Mouse (Mus musculus) kidney, embryonic 16.5 days (tissue): ENCODE results near the gene Cdh10. TPM values are rescaled to one million over a fixed set of nuclear protein-coding genes. Genes with fewer than 3 reads are reported as not detected.

Source experiments
- ATAC-seq: fragments of 200-750 bp; cut with Nextera tagmentation; 2 replicates; pipeline ENCODE4 v1.8.0; 2017; ENCODE audit warnings: moderate TSS enrichment; ENCODE audit not compliant: low FRiP score, low TSS enrichment
- H3K27ac ChIP-seq: fragments of 300-500 bp; sonication (generic); 2 replicates; pipeline ENCODE4 v1.5.1; 2014; ENCODE audit warnings: low read length
- H3K27me3 ChIP-seq: fragments of 300-500 bp; sonication (generic); 2 replicates; pipeline ENCODE4 v1.6.1; 2014; ENCODE audit warnings: low read length, control low read depth, mixed read lengths; ENCODE audit not compliant: insufficient read depth
- H3K36me3 ChIP-seq: fragments of 300-500 bp; sonication (generic); 2 replicates; pipeline ENCODE4 v1.6.1; 2014; ENCODE audit warnings: low read length, control low read depth, mixed read lengths; ENCODE audit not compliant: insufficient read depth
- H3K4me1 ChIP-seq: fragments of 300-500 bp; sonication (generic); 2 replicates; pipeline ENCODE4 v1.6.1; 2014; ENCODE audit warnings: low read length, control low read depth, mixed read lengths; ENCODE audit not compliant: insufficient read depth
- H3K4me2 ChIP-seq: fragments of 300-500 bp; sonication (generic); replicated peaks from 2 replicates; pipeline ENCODE4 v1.6.1; 2014; ENCODE audit warnings: low read depth, low read length
- H3K4me3 ChIP-seq: fragments of 300-500 bp; sonication (generic); 2 replicates; pipeline ENCODE4 v1.5.1; 2014; ENCODE audit warnings: mild to moderate bottlenecking, low read length
- H3K9ac ChIP-seq: fragments of 300-500 bp; sonication (generic); replicated peaks from 2 replicates; pipeline ENCODE4 v1.6.1; 2014; ENCODE audit warnings: low read length
- H3K9me3 ChIP-seq: fragments of 300-500 bp; sonication (generic); 2 replicates; pipeline ENCODE4 v1.6.1; 2016; ENCODE audit warnings: low read length, control low read depth
- WGBS: fragments of 180-500 bp; shearing (Covaris S2); extraction: QIAGEN DNeasy Blood & Tissue Kit; methylation state at CpG from one replicate; pipeline ENCODE4 v1.1.7; 2014; 5-methylcytosine and 5-hydroxymethylcytosine counted together
- polyA plus RNA-seq: library from polyadenylated mRNA; unstranded; fragments of >200 nt; fragmentation: Nextera tagmentation; extraction: Ambion mirVana; gene quantifications from 2 replicates; pipeline ENCODE4 v1.2.1, GENCODE M21; 2015

Cdh10 gene
- polyA plus RNA-seq, 1 experiment from 2014 or later = 0.49 TPM

GRCm38 (mm10) chr15:18925392-18926117 lies 106.8 kb downstream of the Cdh10 start:
- Histone ChIP-seq H3K4me3 (no peak overlapping the region), H3K4me2 (no peak overlapping the region), H3K27me3 (no peaks in the 10 kb centered on the region), H3K9ac (no peak overlapping the region), H3K36me3 (no peaks in the 10 kb centered on the region), H3K9me3 (no peaks in the 10 kb centered on the region), H3K4me1 (no peaks in the 10 kb centered on the region), H3K27ac (no peak overlapping the region)
- 80% methylated on average over 1 of the region's 1 CpGs for WGBS
- no peak for ATAC-seq

DNA sequence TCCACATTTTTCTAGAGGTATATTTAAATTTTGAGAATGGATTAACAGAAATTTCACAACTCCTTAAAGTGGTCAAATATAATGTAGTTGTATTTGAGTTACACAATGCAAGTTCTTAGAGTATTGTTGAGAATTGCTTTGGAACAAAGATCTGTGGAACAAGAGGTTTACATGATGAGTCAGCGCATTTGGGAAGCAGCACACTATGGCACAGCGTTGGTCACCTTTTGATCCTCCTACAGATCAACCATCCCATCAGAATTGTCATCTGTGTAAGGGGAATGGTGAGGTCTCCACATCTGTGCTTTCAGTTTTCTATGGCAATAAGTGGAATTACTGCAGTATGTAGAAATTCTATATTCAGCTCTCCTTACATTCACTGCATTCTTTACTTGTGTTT lies 108.2 kb downstream of the Cdh10 start:
- H3K9ac ChIP-seq = no peak overlapping the region
- no peak overlapping the region for H3K4me2 ChIP-seq
- no peaks in the 10 kb centered on the region for H3K9me3 ChIP-seq
- no peaks in the 10 kb centered on the region for H3K4me1 ChIP-seq
- no peak for ATAC-seq
- no peaks in the 10 kb centered on the region for H3K27me3 ChIP-seq
- 92% methylated on average over 2 of the region's 2 CpGs for WGBS
- no peak overlapping the region for H3K27ac ChIP-seq
- H3K4me3 ChIP-seq = no peak overlapping the region
- H3K36me3 ChIP-seq = no peaks in the 10 kb centered on the region

- Histone ChIP-seq H3K4me2 (no peak overlapping the region), H3K27ac (no peak overlapping the region), H3K4me3 (no peak overlapping the region), H3K27me3 (no peaks in the 10 kb centered on the region), H3K9ac (no peak overlapping the region), H3K36me3 (no peaks in the 10 kb centered on the region), H3K4me1 (no peaks in the 10 kb centered on the region), H3K9me3 (no peaks in the 10 kb centered on the region)
- 81% methylated on average over 3 of the region's 3 CpGs for WGBS
- ATAC-seq = no peak
Measured at GRCm38 (mm10) chr15:18952266-18952665, 133.5 kb downstream of the Cdh10 start.

DNA sequence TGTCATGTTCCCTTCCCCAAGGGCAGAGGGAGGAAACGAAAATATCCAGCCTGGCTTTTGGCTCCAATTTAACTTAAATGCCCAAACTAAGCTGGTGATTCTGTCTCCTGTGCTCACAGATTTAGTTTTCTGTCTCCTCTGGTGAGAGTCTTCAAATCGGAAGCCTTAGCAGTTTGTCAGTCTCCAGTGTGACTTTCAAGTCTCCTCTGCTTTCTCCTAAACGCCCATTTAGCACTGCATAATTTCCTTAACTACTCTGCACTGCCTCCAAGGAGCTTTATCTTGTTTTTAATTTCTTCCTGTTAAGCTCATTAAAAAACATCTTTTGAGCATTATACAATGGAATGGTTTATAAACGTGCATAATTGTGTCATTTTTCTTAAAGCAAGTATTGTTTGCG lies 156.3 kb downstream of the Cdh10 start:
- H3K27me3 ChIP-seq = no peaks in the 10 kb centered on the region
- no peaks in the 10 kb centered on the region for H3K36me3 ChIP-seq
- WGBS = 62% methylated on average over 5 of the region's 5 CpGs
- no peak overlapping the region for H3K4me2 ChIP-seq
- no peak for ATAC-seq
- H3K4me3 ChIP-seq = no peak overlapping the region
- no peaks in the 10 kb centered on the region for H3K4me1 ChIP-seq
- no peak overlapping the region for H3K27ac ChIP-seq
- H3K9ac ChIP-seq = no peak overlapping the region
- no peaks in the 10 kb centered on the region for H3K9me3 ChIP-seq

- Histone ChIP-seq H3K9me3 (no peaks in the 10 kb centered on the region), H3K4me1 (no peaks in the 10 kb centered on the region), H3K27ac (no peak overlapping the region), H3K4me2 (no peak overlapping the region), H3K4me3 (no peak overlapping the region), H3K9ac (no peak overlapping the region), H3K27me3 (no peaks in the 10 kb centered on the region), H3K36me3 (no peaks in the 10 kb centered on the region)
- no peak for ATAC-seq
- 78% methylated on average over 3 of the region's 3 CpGs for WGBS
Measured at GRCm38 (mm10) chr15:18984891-18985290, 166.1 kb downstream of the Cdh10 start.

DNA sequence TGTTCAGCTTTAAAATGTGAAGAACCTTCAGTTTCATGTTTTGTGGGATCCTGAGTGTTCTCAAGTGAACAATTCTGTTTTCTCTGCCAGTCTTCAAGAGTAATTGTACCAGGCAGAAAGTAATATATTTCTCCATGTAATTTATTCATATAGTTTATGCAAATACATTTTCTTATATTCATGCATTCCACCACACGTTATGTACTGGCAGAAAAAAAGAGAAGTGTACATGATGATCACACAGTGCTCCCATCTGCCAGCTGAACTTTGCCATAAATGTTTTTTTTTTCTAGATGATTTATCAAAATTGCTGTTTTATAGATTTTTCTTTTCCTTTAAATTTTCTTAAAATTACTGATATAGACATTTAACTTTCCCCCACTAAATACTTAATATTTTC lies 168.9 kb downstream of the Cdh10 start:
- WGBS = 90% methylated on average over 1 of the region's 1 CpGs
- Histone ChIP-seq H3K4me2 (no peak overlapping the region), H3K9me3 (no peaks in the 10 kb centered on the region), H3K27ac (no peak overlapping the region), H3K4me3 (no peak overlapping the region), H3K36me3 (no peaks in the 10 kb centered on the region), H3K9ac (no peak overlapping the region), H3K27me3 (no peaks in the 10 kb centered on the region), H3K4me1 (no peaks in the 10 kb centered on the region)
- no peak for ATAC-seq

GRCm38 (mm10) chr15:18993512-18993911 lies 174.8 kb downstream of the Cdh10 start:
- Histone ChIP-seq H3K27me3 (no peaks in the 10 kb centered on the region), H3K4me1 (no peaks in the 10 kb centered on the region), H3K36me3 (no peaks in the 10 kb centered on the region), H3K9ac (no peak overlapping the region), H3K4me3 (no peak overlapping the region), H3K27ac (no peak overlapping the region), H3K9me3 (no peaks in the 10 kb centered on the region), H3K4me2 (no peak overlapping the region)
- ATAC-seq = no peak

DNA sequence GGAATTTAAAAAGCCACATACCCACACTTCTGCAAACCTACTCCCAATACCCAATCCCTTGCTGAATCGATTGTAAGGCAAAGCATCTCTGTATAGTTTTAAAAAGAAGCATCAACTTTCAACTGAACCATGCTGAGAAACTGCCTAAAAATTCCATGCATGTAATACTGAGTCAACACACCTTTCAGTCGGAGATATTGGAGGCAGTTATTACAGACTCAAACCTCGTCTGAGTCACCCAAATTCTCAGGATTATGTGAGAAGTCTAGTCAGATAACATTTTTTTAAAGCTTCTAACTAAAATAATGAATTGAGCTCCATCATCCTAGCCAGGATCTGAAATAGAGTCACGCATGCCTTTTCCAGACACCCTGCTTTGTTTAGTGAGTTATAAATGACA lies 175.5 kb downstream of the Cdh10 start:
- no peaks in the 10 kb centered on the region for H3K9me3 ChIP-seq
- H3K27ac ChIP-seq = no peak overlapping the region
- no peak overlapping the region for H3K9ac ChIP-seq
- H3K27me3 ChIP-seq = no peaks in the 10 kb centered on the region
- H3K4me3 ChIP-seq = no peak overlapping the region
- H3K36me3 ChIP-seq = no peaks in the 10 kb centered on the region
- ATAC-seq = no peak
- no peaks in the 10 kb centered on the region for H3K4me1 ChIP-seq
- WGBS = 79% methylated on average over 4 of the region's 4 CpGs
- H3K4me2 ChIP-seq = no peak overlapping the region

- Histone ChIP-seq H3K36me3 (no peaks in the 10 kb centered on the region), H3K27me3 (no peaks in the 10 kb centered on the region), H3K27ac (no peak overlapping the region), H3K9me3 (no peaks in the 10 kb centered on the region), H3K4me2 (no peak overlapping the region), H3K9ac (no peak overlapping the region), H3K4me3 (no peak overlapping the region), H3K4me1 (no peaks in the 10 kb centered on the region)
- ATAC-seq = no peak
- WGBS = 84% methylated on average over 10 of the region's 10 CpGs
Measured at GRCm38 (mm10) chr15:19010829-19011228, 192.1 kb downstream of the Cdh10 start.

DNA sequence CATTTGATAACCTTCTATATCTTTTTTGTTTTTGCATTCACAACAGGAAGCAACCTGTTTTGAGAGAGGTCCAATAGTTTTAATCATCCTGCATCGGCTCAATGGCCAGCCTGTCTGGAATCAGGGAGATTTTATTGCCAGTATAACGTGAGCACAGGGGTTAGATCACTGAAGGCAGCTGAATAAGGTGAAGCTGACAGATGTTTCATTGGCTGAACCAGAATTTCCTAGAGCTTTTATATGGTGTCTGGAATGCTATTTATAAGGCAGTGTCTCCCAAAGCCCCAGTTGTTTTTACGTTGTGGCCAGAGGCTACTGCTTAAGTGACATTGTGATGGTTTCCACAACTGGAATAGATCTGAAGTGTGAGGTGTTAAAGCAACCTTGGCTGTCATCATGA lies 214.2 kb downstream of the Cdh10 start:
- WGBS = 46% methylated on average over 3 of the region's 3 CpGs
- Histone ChIP-seq H3K27ac (no peak overlapping the region), H3K4me3 (no peak overlapping the region), H3K4me2 (no peak overlapping the region), H3K36me3 (no peaks in the 10 kb centered on the region), H3K9ac (no peak overlapping the region), H3K4me1 (no peaks in the 10 kb centered on the region), H3K27me3 (no peaks in the 10 kb centered on the region), H3K9me3 (no peaks in the 10 kb centered on the region)
- ATAC-seq = no peak
